Mouse (Mus musculus): Measurements from ENCODE around the gene Rmi1. TPM values are rescaled to one million over a fixed set of nuclear protein-coding genes. Genes with fewer than 3 reads are reported as not detected.
"Not testable (repeated sequence)": the region's sequence is repeated elsewhere in the genome, so short reads cannot be mapped to it uniquely, and the experiment has no call there.

Gene Rmi1
- 9.4 and 10.9 TPM in 2 replicates for polyA plus RNA-seq (2012; rRNA removed)

- under 1% methylated on average over 89 of the region's 91 CpGs for WGBS
- no peaks in the 10 kb centered on the region for H3K27me3 ChIP-seq (ENCODE audit: control insufficient read depth, insufficient read depth, low read length)
- peak; percentile 95 to 97 for DNase-seq (ENCODE audit: low read depth in 1 of 2, low spot score in 2 of 2)
- peak within 1 kb of the TSS; percentile 99 for H3K27ac ChIP-seq (ENCODE audit: insufficient read depth, low read length)
- H3K36me3 ChIP-seq (ENCODE audit: control insufficient read depth, insufficient read depth, low read length): peaks cover 15% of the 10 kb centered on the region
- no peaks in the 10 kb centered on the region for H3K4me1 ChIP-seq (ENCODE audit: control insufficient read depth, insufficient read depth, insufficient read length)
- no peak for TF ChIP-seq CTCF (IDR thresholded peaks at IDR 0.05; ENCODE audit: extremely low read depth, insufficient read depth, insufficient read length, insufficient replicate concordance)
- peak; percentile 98 for TF ChIP-seq POLR2A (IDR thresholded peaks at IDR 0.05; ENCODE audit: low read depth, low read length)
- peak within 1 kb of the TSS; percentile 85 for H3K4me3 ChIP-seq (ENCODE audit: extremely low read depth, insufficient read depth, insufficient read length)
Measured at GRCm38 (mm10) chr13:58402003-58402743, at the start of gene Rmi1. TSS of gene Rmi1 (plus strand) at chr13:58402248.

GRCm38 (mm10) chr13:58352996-58353395, 49.1 kb upstream of the Rmi1 start:
- no peak overlapping the region for H3K4me3 ChIP-seq (ENCODE audit: extremely low read depth, insufficient read depth, insufficient read length)
- no peak for TF ChIP-seq POLR2A (IDR thresholded peaks at IDR 0.05; ENCODE audit: low read depth, low read length)
- TF ChIP-seq CTCF (IDR thresholded peaks at IDR 0.05; ENCODE audit: extremely low read depth, insufficient read depth, insufficient read length, insufficient replicate concordance): no peak
- no peak overlapping the region for H3K27ac ChIP-seq (ENCODE audit: insufficient read depth, low read length)
- no peaks in the 10 kb centered on the region for H3K36me3 ChIP-seq (ENCODE audit: control insufficient read depth, insufficient read depth, low read length)
- no peak for DNase-seq (ENCODE audit: low read depth in 1 of 2, low spot score in 2 of 2)
- no peaks in the 10 kb centered on the region for H3K4me1 ChIP-seq (ENCODE audit: control insufficient read depth, insufficient read depth, insufficient read length)
- no peaks in the 10 kb centered on the region for H3K27me3 ChIP-seq (ENCODE audit: control insufficient read depth, insufficient read depth, low read length)

GRCm38 (mm10) chr13:58358629-58359303, 43.3 kb upstream of the Rmi1 start, which contains the start of gene Kif27:
TSS of gene Kif27 (minus strand) at chr13:58359122.
- Histone ChIP-seq H3K4me3 (ENCODE audit: extremely low read depth, insufficient read depth, insufficient read length) (peak within 1 kb of the TSS; percentile 42; the same call in 1 of the 2 replicates), H3K27ac (ENCODE audit: insufficient read depth, low read length) (no peak within 1 kb of the TSS), H3K4me1 (ENCODE audit: control insufficient read depth, insufficient read depth, insufficient read length) (no peaks in the 10 kb centered on the region), H3K36me3 (ENCODE audit: control insufficient read depth, insufficient read depth, low read length) (no peaks in the 10 kb centered on the region), H3K27me3 (ENCODE audit: control insufficient read depth, insufficient read depth, low read length) (no peaks in the 10 kb centered on the region)
- no peak for TF ChIP-seq POLR2A (IDR thresholded peaks at IDR 0.05; ENCODE audit: low read depth, low read length)
- no peak for TF ChIP-seq CTCF (IDR thresholded peaks at IDR 0.05; ENCODE audit: extremely low read depth, insufficient read depth, insufficient read length, insufficient replicate concordance)
- 1% methylated on average over 76 of the region's 85 CpGs for WGBS
- peak; percentile 77 to 83 for DNase-seq (ENCODE audit: low read depth in 1 of 2, low spot score in 2 of 2)

- Histone ChIP-seq H3K4me3 (ENCODE audit: extremely low read depth, insufficient read depth, insufficient read length) (peak overlapping the region; percentile 33; the same call in 1 of the 2 replicates), H3K4me1 (ENCODE audit: control insufficient read depth, insufficient read depth, insufficient read length) (no peaks in the 10 kb centered on the region), H3K36me3 (ENCODE audit: control insufficient read depth, insufficient read depth, low read length) (no peaks in the 10 kb centered on the region), H3K27ac (ENCODE audit: insufficient read depth, low read length) (no peak overlapping the region), H3K27me3 (ENCODE audit: control insufficient read depth, insufficient read depth, low read length) (no peaks in the 10 kb centered on the region)
- DNase-seq (ENCODE audit: low read depth in 1 of 2, low spot score in 2 of 2): no peak
- TF ChIP-seq POLR2A (IDR thresholded peaks at IDR 0.05; ENCODE audit: low read depth, low read length) (no peak), CTCF (IDR thresholded peaks at IDR 0.05; ENCODE audit: extremely low read depth, insufficient read depth, insufficient read length, insufficient replicate concordance) (no peak)
- WGBS: 23% methylated on average over 7 of the region's 7 CpGs
Measured at GRCm38 (mm10) chr13:58359304-58359653, 42.8 kb upstream of the Rmi1 start.

- WGBS: 76% methylated on average over 8 of the region's 8 CpGs
- Histone ChIP-seq H3K27me3 (ENCODE audit: control insufficient read depth, insufficient read depth, low read length) (no peaks in the 10 kb centered on the region), H3K27ac (ENCODE audit: insufficient read depth, low read length) (no peak overlapping the region), H3K4me1 (ENCODE audit: control insufficient read depth, insufficient read depth, insufficient read length) (no peaks in the 10 kb centered on the region), H3K36me3 (ENCODE audit: control insufficient read depth, insufficient read depth, low read length) (no peaks in the 10 kb centered on the region), H3K4me3 (ENCODE audit: extremely low read depth, insufficient read depth, insufficient read length) (no peak overlapping the region)
- DNase-seq (ENCODE audit: low read depth in 1 of 2, low spot score in 2 of 2): no peak
- TF ChIP-seq CTCF (IDR thresholded peaks at IDR 0.05; ENCODE audit: extremely low read depth, insufficient read depth, insufficient read length, insufficient replicate concordance) (no peak), POLR2A (IDR thresholded peaks at IDR 0.05; ENCODE audit: low read depth, low read length) (no peak)
Measured at GRCm38 (mm10) chr13:58364353-58365175, 37.5 kb upstream of the Rmi1 start.

GRCm38 (mm10) chr13:58365179-58365578, 36.9 kb upstream of the Rmi1 start:
- WGBS: 85% methylated on average over 8 of the region's 8 CpGs
- not testable (repeated sequence) for DNase-seq (ENCODE audit: low read depth in 1 of 2, low spot score in 2 of 2); H3K27me3 ChIP-seq (ENCODE audit: control insufficient read depth, insufficient read depth, low read length); H3K27ac ChIP-seq (ENCODE audit: insufficient read depth, low read length); H3K4me3 ChIP-seq (ENCODE audit: extremely low read depth, insufficient read depth, insufficient read length); H3K36me3 ChIP-seq (ENCODE audit: control insufficient read depth, insufficient read depth, low read length); H3K4me1 ChIP-seq (ENCODE audit: control insufficient read depth, insufficient read depth, insufficient read length)

All from spleen, adult 2 months (tissue).